Mouse (Mus musculus) stomach, embryonic 16.5 days (tissue): Measurements from ENCODE around the gene Cldn16. TPM values are rescaled to one million over a fixed set of nuclear protein-coding genes. Genes with fewer than 3 reads are reported as not detected.

Experiments used
- ATAC-seq: fragments of 200-750 bp; cut with Nextera tagmentation; 2 replicates; pipeline ENCODE4 v1.8.0; 2017; ENCODE audit warnings: moderate number of reproducible peaks, moderate TSS enrichment; ENCODE audit not compliant: insufficient read depth, low FRiP score
- H3K27ac ChIP-seq: fragments of 300-500 bp; sonication (generic); 2 replicates; pipeline ENCODE4 v1.5.1; 2014; ENCODE audit warnings: low read length
- H3K27me3 ChIP-seq: fragments of 300-500 bp; sonication (generic); 2 replicates; pipeline ENCODE4 v1.6.1; 2014; ENCODE audit warnings: low read length, control low read depth, mixed read lengths; ENCODE audit not compliant: control insufficient read depth, insufficient read depth
- H3K36me3 ChIP-seq: fragments of 300-500 bp; sonication (generic); 2 replicates; pipeline ENCODE4 v1.6.1; 2014; ENCODE audit warnings: low read length; ENCODE audit not compliant: control insufficient read depth, insufficient read depth
- H3K4me1 ChIP-seq: fragments of 300-500 bp; sonication (generic); 2 replicates; pipeline ENCODE4 v1.6.1; 2014; ENCODE audit warnings: low read length, control low read depth, mixed read lengths; ENCODE audit not compliant: control insufficient read depth, insufficient read depth
- H3K4me2 ChIP-seq: fragments of 300-500 bp; sonication (generic); 2 replicates; pipeline ENCODE4 v1.6.1; 2014; ENCODE audit warnings: low read depth, low read length, mixed read lengths
- H3K4me3 ChIP-seq: fragments of 300-500 bp; sonication (generic); replicated peaks from 2 replicates; pipeline ENCODE4 v1.5.1; 2014; ENCODE audit warnings: mild to moderate bottlenecking, low read length
- H3K9ac ChIP-seq: fragments of 300-500 bp; sonication (generic); 2 replicates; pipeline ENCODE4 v1.6.1; 2014; ENCODE audit warnings: low read length
- H3K9me3 ChIP-seq: fragments of 300-500 bp; sonication (generic); replicated peaks from 2 replicates; pipeline ENCODE4 v1.6.1; 2016; ENCODE audit warnings: low read length, control low read depth; ENCODE audit not compliant: control insufficient read depth
- WGBS: fragments of 180-500 bp; shearing (Covaris S2); extraction: QIAGEN DNeasy Blood & Tissue Kit; methylation state at CpG from one replicate; pipeline ENCODE4 v1.1.7; 2014; 5-methylcytosine and 5-hydroxymethylcytosine counted together
- polyA plus RNA-seq: library from polyadenylated mRNA; unstranded; fragments of >200 nt; fragmentation: Nextera tagmentation; extraction: Ambion mirVana; gene quantifications from 2 replicates; pipeline ENCODE4 v1.2.1, GENCODE M21; 2015

The Cldn16 gene
- polyA plus RNA-seq = not detected in 2 replicates

GRCm38 (mm10) chr16:26462835-26463234, at the start of gene Cldn16:
TSS of gene Cldn16 (plus strand) at chr16:26463135.
- WGBS = 74% methylated on average over 7 of the region's 7 CpGs
- no peak within 1 kb of the TSS for H3K9ac ChIP-seq
- ATAC-seq = no peak
- H3K36me3 ChIP-seq = no peaks in the 10 kb centered on the region
- no peaks in the 10 kb centered on the region for H3K27me3 ChIP-seq
- H3K4me2 ChIP-seq = no peak within 1 kb of the TSS
- no peak within 1 kb of the TSS for H3K27ac ChIP-seq
- no peak within 1 kb of the TSS for H3K4me3 ChIP-seq
- no peaks in the 10 kb centered on the region for H3K4me1 ChIP-seq
- H3K9me3 ChIP-seq = no peaks in the 10 kb centered on the region

GRCm38 (mm10) chr16:26418616-26419015, 44.3 kb upstream of the Cldn16 start:
- Histone ChIP-seq H3K27me3 (no peaks in the 10 kb centered on the region), H3K4me2 (no peak overlapping the region), H3K9me3 (no peaks in the 10 kb centered on the region), H3K4me1 (no peaks in the 10 kb centered on the region), H3K4me3 (no peak overlapping the region), H3K36me3 (no peaks in the 10 kb centered on the region), H3K27ac (no peak overlapping the region), H3K9ac (no peak overlapping the region)
- WGBS = 87% methylated on average over 3 of the region's 3 CpGs
- ATAC-seq = no peak

GRCm38 (mm10) chr16:26422078-26422477, 40.9 kb upstream of the Cldn16 start:
- no peaks in the 10 kb centered on the region for H3K9me3 ChIP-seq
- H3K4me1 ChIP-seq = no peaks in the 10 kb centered on the region
- WGBS = 89% methylated on average over 4 of the region's 4 CpGs
- H3K27ac ChIP-seq = no peak overlapping the region
- ATAC-seq = no peak
- no peak overlapping the region for H3K9ac ChIP-seq
- no peak overlapping the region for H3K4me3 ChIP-seq
- H3K36me3 ChIP-seq = no peaks in the 10 kb centered on the region
- H3K27me3 ChIP-seq = no peaks in the 10 kb centered on the region
- no peak overlapping the region for H3K4me2 ChIP-seq

GRCm38 (mm10) chr16:26430246-26430645, 32.7 kb upstream of the Cldn16 start:
- Histone ChIP-seq H3K27me3 (no peaks in the 10 kb centered on the region), H3K4me1 (no peaks in the 10 kb centered on the region), H3K27ac (no peak overlapping the region), H3K36me3 (no peaks in the 10 kb centered on the region), H3K4me3 (no peak overlapping the region), H3K4me2 (no peak overlapping the region), H3K9ac (no peak overlapping the region), H3K9me3 (no peaks in the 10 kb centered on the region)
- 44% methylated on average over 3 of the region's 3 CpGs for WGBS
- no peak for ATAC-seq

GRCm38 (mm10) chr16:26433486-26433885, 29.4 kb upstream of the Cldn16 start:
- WGBS = 32% methylated on average over 2 of the region's 2 CpGs
- Histone ChIP-seq H3K9me3 (no peaks in the 10 kb centered on the region), H3K4me3 (no peak overlapping the region), H3K4me2 (no peak overlapping the region), H3K27ac (no peak overlapping the region), H3K36me3 (no peaks in the 10 kb centered on the region), H3K9ac (no peak overlapping the region), H3K4me1 (no peaks in the 10 kb centered on the region), H3K27me3 (no peaks in the 10 kb centered on the region)
- no peak for ATAC-seq

GRCm38 (mm10) chr16:26440031-26440430, 22.9 kb upstream of the Cldn16 start:
- no peak for ATAC-seq
- Histone ChIP-seq H3K4me3 (no peak overlapping the region), H3K9me3 (no peaks in the 10 kb centered on the region), H3K36me3 (no peaks in the 10 kb centered on the region), H3K27ac (no peak overlapping the region), H3K27me3 (no peaks in the 10 kb centered on the region), H3K9ac (no peak overlapping the region), H3K4me2 (no peak overlapping the region), H3K4me1 (no peaks in the 10 kb centered on the region)
- 76% methylated on average over 3 of the region's 3 CpGs for WGBS

- Histone ChIP-seq H3K4me3 (no peak overlapping the region), H3K9ac (no peak overlapping the region)
- no peak for ATAC-seq
These were observed 21.8 kb upstream of the Cldn16 start for GRCm38 (mm10) chr16:26441156-26441555.

GRCm38 (mm10) chr16:26444843-26445242, 18.1 kb upstream of the Cldn16 start:
- no peak for ATAC-seq
- no peak overlapping the region for H3K4me3 ChIP-seq
- no peaks in the 10 kb centered on the region for H3K36me3 ChIP-seq
- H3K27ac ChIP-seq = no peak overlapping the region
- H3K4me1 ChIP-seq = no peaks in the 10 kb centered on the region
- no peak overlapping the region for H3K4me2 ChIP-seq
- no peaks in the 10 kb centered on the region for H3K27me3 ChIP-seq
- no peaks in the 10 kb centered on the region for H3K9me3 ChIP-seq
- H3K9ac ChIP-seq = no peak overlapping the region

More at GRCm38 (mm10) chr16:26441156-26441555, 21.8 kb upstream of the Cldn16 start:
- no peak overlapping the region for H3K4me2 ChIP-seq
- 80% methylated on average over 3 of the region's 3 CpGs for WGBS
- no peaks in the 10 kb centered on the region for H3K27me3 ChIP-seq
- no peaks in the 10 kb centered on the region for H3K9me3 ChIP-seq
- no peaks in the 10 kb centered on the region for H3K36me3 ChIP-seq
- H3K27ac ChIP-seq = no peak overlapping the region
- no peaks in the 10 kb centered on the region for H3K4me1 ChIP-seq

- H3K27me3 ChIP-seq = no peaks in the 10 kb centered on the region
- WGBS = 59% methylated on average over 2 of the region's 2 CpGs
- no peak overlapping the region for H3K4me3 ChIP-seq
- H3K9me3 ChIP-seq = no peaks in the 10 kb centered on the region
- no peaks in the 10 kb centered on the region for H3K4me1 ChIP-seq
- H3K9ac ChIP-seq = no peak overlapping the region
- no peak overlapping the region for H3K4me2 ChIP-seq
- H3K27ac ChIP-seq = no peak overlapping the region
- no peaks in the 10 kb centered on the region for H3K36me3 ChIP-seq
- ATAC-seq = no peak
These were observed 15.3 kb upstream of the Cldn16 start for GRCm38 (mm10) chr16:26447594-26447993.

- Histone ChIP-seq H3K9ac (no peak overlapping the region), H3K9me3 (no peaks in the 10 kb centered on the region), H3K27ac (no peak overlapping the region), H3K4me2 (no peak overlapping the region), H3K27me3 (no peaks in the 10 kb centered on the region), H3K4me3 (no peak overlapping the region), H3K36me3 (no peaks in the 10 kb centered on the region), H3K4me1 (no peaks in the 10 kb centered on the region)
- no peak for ATAC-seq
- WGBS = 46% methylated on average over 3 of the region's 3 CpGs
These were observed 8.8 kb upstream of the Cldn16 start for GRCm38 (mm10) chr16:26454163-26454562.
